Mouse (Mus musculus): ENCODE results near the gene Cyp2c40. TPM values are rescaled to one million over a fixed set of nuclear protein-coding genes. Genes with fewer than 3 reads are reported as not detected.

Gene Cyp2c40
- not detected in 2 replicates for polyA plus RNA-seq (2021; fragmentation: Nextera tagmentation)
- long read RNA-seq, experiment 1, result 0 reads
- long read RNA-seq, experiment 2, result 0 reads

GRCm38 (mm10) chr19:39812714-39813113 lies at the start of gene Cyp2c40:
Cyp2c40 (minus strand) TSS chr19:39812814.

DNA sequence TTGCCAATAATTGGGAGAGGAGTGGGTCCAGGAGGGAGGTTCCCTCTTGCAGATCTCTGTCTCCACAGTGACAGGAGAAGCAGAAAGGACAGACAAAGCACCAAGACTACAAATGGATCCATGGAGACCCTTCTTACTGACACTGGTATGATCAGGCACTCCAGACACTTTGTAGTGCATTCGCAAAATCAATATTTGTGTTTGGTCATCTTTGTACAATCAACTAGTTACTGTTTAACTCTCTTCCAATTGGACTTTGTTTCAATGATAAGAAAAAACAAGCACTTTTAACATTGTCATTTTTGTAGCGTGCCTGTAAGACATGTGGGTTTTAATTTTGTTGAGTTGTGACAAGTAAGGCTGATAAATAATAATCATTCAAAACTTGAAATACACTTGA lies 71.7 kb downstream of the Cyp2c40 start, which contains the start of gene Cyp2c68:
Gene Cyp2c68, minus strand, starts transcription at position 135 of the 400 bp plus-strand sequence.

Other genes with a start within 250 kb of the Cyp2c40 start
- not detected in 2 replicates for gene Cyp2c67, start 163.8 kb downstream of the Cyp2c40 start, polyA plus RNA-seq (2021; fragmentation: Nextera tagmentation)
- gene Cyp2c68, start 71.8 kb downstream of the Cyp2c40 start, polyA plus RNA-seq (2021; fragmentation: Nextera tagmentation), result not detected in 2 replicates
- gene Cyp2c69, start 74.0 kb upstream of the Cyp2c40 start, polyA plus RNA-seq (2021; fragmentation: Nextera tagmentation), result not detected in 2 replicates
- gene Cyp2c37, start 179.6 kb upstream of the Cyp2c40 start, polyA plus RNA-seq (2021; fragmentation: Nextera tagmentation), result not detected in 2 replicates

Data from left cerebral cortex, adult 6 months (tissue).